Mouse (Mus musculus) heart, embryonic 16.5 days (tissue): Measurements from ENCODE around the gene Myrfl. TPM values are rescaled to one million over a fixed set of nuclear protein-coding genes. Genes with fewer than 3 reads are reported as not detected.

Source experiments
- ATAC-seq: fragments of 200-750 bp; cut with Nextera tagmentation; replicated peaks from 2 replicates; pipeline ENCODE4 v1.8.0; 2017; ENCODE audit warnings: moderate number of reproducible peaks; ENCODE audit not compliant: insufficient read depth, low FRiP score; ENCODE audit errors: extremely low read depth
- H3K27ac ChIP-seq: fragments of 300-500 bp; sonication (generic); 2 replicates; pipeline ENCODE4 v1.5.1; 2014; ENCODE audit warnings: mild to moderate bottlenecking, low read length, control low read depth, moderate library complexity
- H3K27me3 ChIP-seq: fragments of 300-500 bp; sonication (generic); 2 replicates; pipeline ENCODE4 v1.6.1; 2014; ENCODE audit warnings: low read length, mixed read lengths; ENCODE audit not compliant: control insufficient read depth, insufficient read depth
- H3K36me3 ChIP-seq: fragments of 300-500 bp; sonication (generic); 2 replicates; pipeline ENCODE4 v1.6.1; 2014; ENCODE audit not compliant: control insufficient read depth, insufficient read depth
- H3K4me1 ChIP-seq: fragments of 300-500 bp; sonication (generic); 2 replicates; pipeline ENCODE4 v1.6.1; 2014; ENCODE audit warnings: low read length, mixed read lengths; ENCODE audit not compliant: control insufficient read depth, insufficient read depth
- H3K4me2 ChIP-seq: fragments of 300-500 bp; sonication (generic); 2 replicates; pipeline ENCODE4 v1.6.1; 2014; ENCODE audit warnings: low read depth, mild to moderate bottlenecking, control low read depth, low read length
- H3K4me3 ChIP-seq: fragments of 300-500 bp; sonication (generic); 2 replicates; pipeline ENCODE4 v1.5.1; 2014; ENCODE audit warnings: mild to moderate bottlenecking, control low read depth, low read length
- H3K9ac ChIP-seq: fragments of 300-500 bp; sonication (generic); 2 replicates; pipeline ENCODE4 v1.6.1; 2014; ENCODE audit warnings: low read length, control low read depth
- H3K9me3 ChIP-seq: fragments of 300-500 bp; sonication (generic); replicated peaks from 2 replicates; pipeline ENCODE4 v1.6.1; 2016; ENCODE audit warnings: low read length; ENCODE audit not compliant: control insufficient read depth
- WGBS: fragments of 180-500 bp; shearing (Covaris S2); extraction: QIAGEN DNeasy Blood & Tissue Kit; methylation state at CpG from one replicate; pipeline ENCODE4 v1.1.7; 2014; 5-methylcytosine and 5-hydroxymethylcytosine counted together
- polyA plus RNA-seq: library from polyadenylated mRNA; unstranded; fragments of >200 nt; fragmentation: Nextera tagmentation; extraction: Ambion mirVana; gene quantifications from 2 replicates; pipeline ENCODE4 v1.2.1, GENCODE M21; 2015

Myrfl gene
- polyA plus RNA-seq, 1 experiment from 2014 or later, result 0.55 TPM

GRCm38 (mm10) chr10:116871329-116872015 is 25.2 kb downstream of the Myrfl start:
- WGBS, result 75% methylated on average over 12 of the region's 12 CpGs
- H3K27ac ChIP-seq, result no peak overlapping the region
- ATAC-seq, result no peak
- no peak overlapping the region for H3K4me2 ChIP-seq
- no peaks in the 10 kb centered on the region for H3K4me1 ChIP-seq
- no peaks in the 10 kb centered on the region for H3K36me3 ChIP-seq
- no peak overlapping the region for H3K9ac ChIP-seq
- no peaks in the 10 kb centered on the region for H3K27me3 ChIP-seq
- H3K9me3 ChIP-seq, result no peaks in the 10 kb centered on the region
- no peak overlapping the region for H3K4me3 ChIP-seq

DNA sequence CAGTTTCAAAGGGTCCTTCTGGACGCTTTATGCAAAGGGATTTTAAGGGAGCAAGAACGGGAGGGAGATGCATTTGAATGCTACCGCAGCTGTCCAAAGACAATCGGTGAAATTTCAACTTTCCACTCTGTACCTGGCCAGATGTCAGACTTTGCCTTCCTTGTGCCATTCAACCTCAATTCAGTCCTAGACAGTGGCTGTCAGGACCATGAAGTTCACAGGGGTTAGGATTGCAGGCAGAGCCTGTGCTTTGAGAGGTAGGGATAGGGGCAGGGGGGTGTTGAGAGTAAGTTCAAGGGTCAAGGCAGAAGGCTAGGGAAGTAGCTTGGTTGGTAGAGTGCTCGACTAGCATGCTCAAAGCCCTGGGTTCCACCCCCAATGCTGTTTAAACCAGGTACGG is 25.9 kb downstream of the Myrfl start:
- Histone ChIP-seq H3K4me2 (no peak overlapping the region), H3K9me3 (no peaks in the 10 kb centered on the region), H3K27ac (no peak overlapping the region), H3K27me3 (no peaks in the 10 kb centered on the region), H3K4me3 (no peak overlapping the region), H3K4me1 (no peaks in the 10 kb centered on the region), H3K9ac (no peak overlapping the region), H3K36me3 (no peaks in the 10 kb centered on the region)
- WGBS, result 83% methylated on average over 6 of the region's 6 CpGs
- no peak for ATAC-seq

DNA sequence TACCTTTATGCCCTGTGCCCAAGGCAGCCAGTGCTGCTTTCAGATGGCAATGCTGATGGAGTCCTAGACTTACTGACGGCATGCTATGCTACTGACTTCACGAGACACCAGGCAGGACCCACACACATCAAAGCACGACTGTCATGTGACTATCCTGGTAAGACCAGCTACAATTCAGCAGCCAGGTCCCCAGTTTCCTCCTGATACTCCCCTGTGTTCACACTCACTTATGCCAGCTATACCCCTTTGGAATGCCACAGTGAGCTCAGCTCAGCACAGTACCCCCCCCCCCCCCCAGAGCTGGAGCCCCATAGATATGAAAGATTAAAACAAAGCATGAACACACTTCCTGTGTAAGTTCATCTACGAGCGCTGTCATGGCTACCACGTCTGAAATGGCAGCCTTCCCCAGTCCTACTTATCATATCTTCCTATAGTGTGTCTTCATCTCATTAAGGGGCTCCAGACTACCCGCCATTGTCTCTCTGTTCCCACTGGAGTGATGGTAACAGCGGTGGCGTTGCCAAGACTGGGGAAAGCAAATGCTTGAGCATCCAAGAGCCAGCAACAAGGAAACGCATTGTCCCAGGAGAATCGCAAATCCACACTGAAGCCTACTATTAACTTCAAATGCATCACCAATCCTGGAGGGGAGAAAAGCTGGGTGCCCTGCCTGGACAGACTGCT is 43.4 kb downstream of the Myrfl start:
- H3K4me1 ChIP-seq, result no peaks in the 10 kb centered on the region
- no peak overlapping the region for H3K4me2 ChIP-seq
- WGBS, result 72% methylated on average over 11 of the region's 11 CpGs
- no peak overlapping the region for H3K27ac ChIP-seq
- H3K36me3 ChIP-seq, result no peaks in the 10 kb centered on the region
- no peaks in the 10 kb centered on the region for H3K27me3 ChIP-seq
- no peaks in the 10 kb centered on the region for H3K9me3 ChIP-seq
- H3K4me3 ChIP-seq, result no peak overlapping the region
- H3K9ac ChIP-seq, result no peak overlapping the region
- ATAC-seq, result no peak

DNA sequence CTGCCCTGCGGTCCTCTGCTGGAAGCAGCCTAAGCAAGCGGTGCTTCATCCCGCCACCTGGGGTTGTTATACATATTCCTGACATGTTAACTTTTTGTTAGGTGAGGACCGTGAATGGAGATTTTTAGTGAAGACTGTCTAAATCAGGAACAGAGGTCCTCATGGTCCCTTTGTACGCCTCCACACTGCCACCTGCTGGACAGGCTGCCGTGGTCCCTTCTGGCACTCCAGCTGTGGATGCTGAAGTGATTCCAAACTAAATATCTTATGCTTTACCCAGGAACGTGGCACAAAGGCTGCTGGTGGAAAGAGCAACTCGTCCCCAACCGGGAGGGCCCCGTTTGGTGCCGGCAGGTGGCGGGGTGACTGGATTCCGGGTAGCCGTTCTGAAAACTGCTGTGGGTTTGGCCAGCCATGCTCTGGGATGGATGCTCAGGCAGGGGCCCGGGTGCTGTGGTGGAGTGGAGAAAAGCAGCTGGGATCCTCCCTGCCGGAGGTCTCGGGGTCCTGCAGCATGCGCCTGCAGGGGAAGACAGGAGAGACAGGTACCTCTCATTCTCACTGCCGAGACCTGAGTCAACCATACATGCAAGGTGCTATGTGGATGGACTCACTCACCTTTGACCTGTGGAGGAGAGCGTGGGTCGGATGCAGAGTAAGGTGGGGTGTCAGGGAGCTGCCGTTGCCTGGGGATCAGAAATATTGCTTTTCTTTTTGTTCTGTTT is 47.8 kb downstream of the Myrfl start:
- H3K4me3 ChIP-seq, result no peak overlapping the region
- WGBS, result 19% methylated on average over 22 of the region's 22 CpGs
- ATAC-seq, result no peak; the same call in 1 of the 2 replicates

GRCm38 (mm10) chr10:116841551-116841950 is 55.2 kb downstream of the Myrfl start:
- WGBS, result 80% methylated on average over 3 of the region's 3 CpGs
- no peak for ATAC-seq

More for the DNA sequence above, 47.8 kb downstream of the Myrfl start:
- no peaks in the 10 kb centered on the region for H3K27me3 ChIP-seq
- H3K27ac ChIP-seq, result no peak overlapping the region
- no peaks in the 10 kb centered on the region for H3K4me1 ChIP-seq
- H3K9me3 ChIP-seq, result no peaks in the 10 kb centered on the region
- no peaks in the 10 kb centered on the region for H3K36me3 ChIP-seq
- H3K9ac ChIP-seq, result no peak overlapping the region
- H3K4me2 ChIP-seq, result peak overlapping the region; percentile 28

GRCm38 (mm10) chr10:116830676-116831075 is 66.0 kb downstream of the Myrfl start:
- Histone ChIP-seq H3K9me3 (no peaks in the 10 kb centered on the region), H3K27me3 (no peaks in the 10 kb centered on the region), H3K9ac (no peak overlapping the region), H3K4me3 (no peak overlapping the region), H3K4me2 (no peak overlapping the region), H3K36me3 (no peaks in the 10 kb centered on the region), H3K4me1 (no peaks in the 10 kb centered on the region), H3K27ac (no peak overlapping the region)
- ATAC-seq, result no peak
- 87% methylated on average over 6 of the region's 6 CpGs for WGBS

More at GRCm38 (mm10) chr10:116841551-116841950, 55.2 kb downstream of the Myrfl start:
- H3K4me3 ChIP-seq, result no peak overlapping the region
- no peaks in the 10 kb centered on the region for H3K4me1 ChIP-seq
- no peaks in the 10 kb centered on the region; the same call in 1 of the 2 replicates for H3K9me3 ChIP-seq
- no peak overlapping the region for H3K4me2 ChIP-seq
- H3K9ac ChIP-seq, result no peak overlapping the region
- no peaks in the 10 kb centered on the region for H3K27me3 ChIP-seq
- no peaks in the 10 kb centered on the region for H3K36me3 ChIP-seq
- H3K27ac ChIP-seq, result no peak overlapping the region

DNA sequence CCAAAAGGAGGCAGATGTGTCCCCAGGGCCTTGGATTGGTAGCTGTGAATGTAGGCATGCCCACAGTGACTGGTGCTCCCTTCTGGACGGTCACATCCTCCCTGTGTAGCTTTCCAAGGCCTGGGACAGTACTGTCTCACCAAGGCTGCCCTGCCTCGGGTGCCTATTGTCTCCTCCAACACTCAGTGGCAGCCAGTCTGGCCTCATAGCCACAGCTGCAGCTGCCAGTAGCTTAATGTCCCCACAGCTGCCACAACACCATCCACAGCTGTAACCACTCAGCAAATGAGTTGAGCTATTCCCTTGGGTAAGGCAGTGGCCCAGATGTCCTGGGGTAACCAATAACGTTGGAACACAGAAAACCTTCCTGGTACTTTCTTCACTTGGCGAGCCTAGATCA is 68.6 kb downstream of the Myrfl start:
- ATAC-seq, result peak; percentile 57
- no peak overlapping the region for H3K9ac ChIP-seq

DNA sequence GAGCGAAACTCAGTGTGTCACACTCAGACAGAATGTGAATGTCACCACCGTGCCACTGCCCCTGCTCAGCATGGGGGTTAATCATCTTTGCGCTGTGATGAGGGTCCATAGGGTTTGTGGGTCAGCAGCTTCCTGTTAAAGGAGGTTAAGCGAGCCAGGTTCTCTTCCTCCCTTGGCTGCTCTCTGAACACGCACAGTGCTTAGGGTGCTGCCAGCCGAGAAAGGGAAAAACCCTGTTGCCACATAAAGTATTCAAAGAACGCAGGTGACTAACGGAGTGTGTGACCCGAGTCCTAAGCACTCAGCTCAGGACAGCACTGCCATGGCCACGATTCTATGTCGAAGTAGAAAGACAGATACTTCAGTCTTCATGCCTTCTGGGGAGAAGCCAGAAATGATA is 69.4 kb downstream of the Myrfl start:
- Histone ChIP-seq H3K27ac (no peak overlapping the region), H3K4me3 (no peak overlapping the region), H3K36me3 (no peaks in the 10 kb centered on the region), H3K9ac (no peak overlapping the region), H3K4me2 (no peak overlapping the region), H3K9me3 (no peaks in the 10 kb centered on the region), H3K27me3 (no peaks in the 10 kb centered on the region), H3K4me1 (no peaks in the 10 kb centered on the region)
- 66% methylated on average over 11 of the region's 11 CpGs for WGBS
- no peak for ATAC-seq

More for the DNA sequence above, 68.6 kb downstream of the Myrfl start:
- 50% methylated on average over 4 of the region's 4 CpGs for whole genome bisulfite sequencing
- Histone ChIP-seq H3K9me3 (no peaks in the 10 kb centered on the region), H3K4me1 (no peaks in the 10 kb centered on the region), H3K27ac (no peak overlapping the region), H3K4me3 (no peak overlapping the region), H3K27me3 (no peaks in the 10 kb centered on the region), H3K36me3 (no peaks in the 10 kb centered on the region), H3K4me2 (no peak overlapping the region)
